Mouse (Mus musculus): Measurements from ENCODE around the gene Vav2.

DNA sequence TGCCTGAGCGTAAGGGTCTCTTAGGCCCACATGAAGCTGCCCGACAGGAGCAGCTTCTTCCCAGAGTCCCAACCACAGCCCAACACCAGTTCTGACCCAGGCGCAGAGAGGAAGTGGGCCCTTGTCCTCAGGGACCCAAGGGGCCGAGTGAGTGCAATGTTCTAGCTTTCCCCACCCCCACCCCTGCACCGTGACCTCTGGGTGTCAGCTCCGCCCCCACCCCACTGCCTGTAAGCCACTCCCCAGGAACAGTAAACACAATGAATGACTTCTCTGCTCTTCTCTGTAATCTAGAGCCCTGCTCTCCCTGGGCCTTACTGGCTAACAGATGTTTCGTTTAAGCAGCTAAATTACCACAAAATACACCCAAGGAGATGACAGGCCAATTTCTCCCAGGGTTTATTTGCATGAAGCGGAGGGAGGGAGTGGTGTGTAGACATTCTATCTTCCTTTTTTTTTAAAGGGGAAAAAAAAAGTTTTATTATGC lies 15.1 kb downstream of the Vav2 start:
- TF ChIP-seq CTCF (conservative IDR thresholded peaks at IDR 0.05; ENCODE audit: insufficient read depth, insufficient read length, low read depth, low read length): no peak
- TF ChIP-seq POLR2A (IDR thresholded peaks at IDR 0.05; ENCODE audit: low read depth, low read length): no peak
